Mouse (Mus musculus): ENCODE measurements around the gene Tns1.

- TF ChIP-seq POLR2A (IDR thresholded peaks at IDR 0.05; ENCODE audit: insufficient read depth, low read depth, low read length) (no peak), EP300 (IDR thresholded peaks at IDR 0.05; ENCODE audit: insufficient read depth, low read depth, low read length) (no peak)
These were observed 70.2 kb downstream of the Tns1 start for GRCm38 (mm10) chr1:74054007-74054406.

All from heart, adult 2 months (tissue).